Mouse (Mus musculus) MEL (cell line): Measurements from ENCODE around the gene Sipa1l1.

Source experiments
- CHD1 ChIP-seq: IDR thresholded peaks from 2 replicates; pipeline ENCODE4 v1.6.1; 2012; ENCODE audit warnings: low read depth, mild to moderate bottlenecking, inconsistent platforms, low read length, improper control_type of control experiment
- CTCF ChIP-seq, 3 experiments: IDR thresholded peaks in 2 of 3; conservative IDR thresholded peaks in 1 of 3; 2 replicates each; pipeline ENCODE4 v1.5.1; 2011 to 2012; ENCODE audit warnings: low read length in 3 of 3, low read depth in 2 of 3, mild to moderate bottlenecking in 2 of 3, improper control_type of control experiment in 1 of 3, inconsistent platforms in 1 of 3, mixed read lengths in 1 of 3, moderate library complexity in 1 of 3; ENCODE audit not compliant: control insufficient read depth in 1 of 3, insufficient read depth in 1 of 3, poor library complexity in 1 of 3, severe bottlenecking in 1 of 3
- E2F4 ChIP-seq: IDR thresholded peaks from 2 replicates; pipeline ENCODE4 v1.6.1; 2011; ENCODE audit warnings: low read depth, low read length, improper control_type of control experiment, borderline replicate concordance
- EP300 ChIP-seq, 2 experiments: IDR thresholded peaks; 2 replicates each; pipeline ENCODE4 v1.6.1; 2011; ENCODE audit warnings: improper control_type of control experiment in 2 of 2, low read length in 2 of 2, low read depth in 1 of 2, mild to moderate bottlenecking in 1 of 2
- MEF2A ChIP-seq: IDR thresholded peaks from 2 replicates; pipeline ENCODE4 v1.6.1; 2014; ENCODE audit warnings: low read depth, mild to moderate bottlenecking, inconsistent platforms, low read length, improper control_type of control experiment; ENCODE audit not compliant: poor library complexity, insufficient replicate concordance, severe bottlenecking; ENCODE audit errors: extremely low read depth
- POLR2A ChIP-seq, 2 experiments: IDR thresholded peaks; 2 replicates each; pipeline ENCODE4 v1.6.1; 2011 to 2012; ENCODE audit warnings: low read length in 2 of 2, mild to moderate bottlenecking in 2 of 2, control low read depth in 1 of 2, improper control_type of control experiment in 1 of 2, low read depth in 1 of 2, moderate library complexity in 1 of 2; ENCODE audit not compliant: control insufficient read depth in 1 of 2, insufficient read depth in 1 of 2, poor library complexity in 1 of 2
- RCOR1 ChIP-seq: IDR thresholded peaks from 2 replicates; pipeline ENCODE4 v1.6.1; 2012; ENCODE audit warnings: low read depth, mild to moderate bottlenecking, inconsistent platforms, low read length, improper control_type of control experiment
- TAL1 ChIP-seq: IDR thresholded peaks from 2 replicates; pipeline ENCODE4 v1.6.1; 2012; ENCODE audit warnings: mild to moderate bottlenecking, inconsistent platforms, low read length, moderate library complexity, mixed read lengths

DNA sequence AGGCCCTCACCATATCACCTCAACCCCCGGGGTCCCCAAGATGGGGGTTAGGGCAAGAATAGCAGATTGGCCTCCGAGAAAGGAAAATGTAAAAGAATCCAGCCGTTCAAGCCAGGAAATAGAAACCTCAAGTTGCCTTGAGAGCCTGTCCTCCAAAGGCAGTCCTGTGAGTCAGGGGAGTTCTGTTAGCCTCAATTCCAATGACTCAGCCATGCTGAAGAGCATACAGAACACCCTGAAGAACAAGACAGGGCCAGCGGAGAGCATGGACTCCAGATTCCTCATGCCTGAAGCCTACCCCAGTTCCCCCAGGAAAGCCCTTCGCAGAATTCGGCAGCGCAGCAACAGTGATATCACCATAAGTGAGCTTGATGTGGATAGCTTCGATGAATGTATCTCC lies 172.1 kb downstream of the Sipa1l1 start:
- TF ChIP-seq CTCF (IDR thresholded peaks at IDR 0.05 in 2 of 3, conservative IDR thresholded peaks at IDR 0.05 in 1 of 3; ENCODE audit: control insufficient read depth in 1 of 3, insufficient read depth in 1 of 3, low read depth in 2 of 3, low read length in 3 of 3, poor library complexity in 1 of 3, severe bottlenecking in 1 of 3) (no peak), TAL1 (no peak), E2F4 (no peak), RCOR1 (no peak), POLR2A (IDR thresholded peaks at IDR 0.05; ENCODE audit: control insufficient read depth in 1 of 2, insufficient read depth in 1 of 2, low read depth in 1 of 2, low read length in 2 of 2, poor library complexity in 1 of 2) (no peak), EP300 (IDR thresholded peaks at IDR 0.05; ENCODE audit: low read depth in 1 of 2, low read length in 2 of 2) (no peak), MEF2A (no peak), CHD1 (no peak)
